Comparison of ENCODE assay signal across 22 mouse cellular contexts in the genomic region with DNA sequence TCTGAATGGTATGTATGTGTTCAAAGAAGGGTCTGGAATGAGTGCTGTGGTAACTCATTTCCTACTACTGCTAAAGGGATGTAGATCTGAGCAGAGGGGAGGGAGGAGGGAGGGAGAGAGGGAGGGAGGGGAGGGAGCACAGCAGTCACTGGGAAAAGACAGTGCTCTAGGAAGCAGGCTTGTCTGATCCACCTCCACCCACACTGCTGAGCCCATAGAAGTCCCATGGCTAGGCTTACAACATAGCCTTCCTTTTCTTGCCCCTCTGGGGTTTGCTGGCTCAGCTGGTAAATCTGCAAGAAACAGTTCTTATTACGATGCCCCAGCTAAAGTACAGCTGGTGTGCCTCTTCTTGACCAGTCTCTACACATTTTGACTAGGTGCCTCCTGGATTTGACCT. TPM values are rescaled to one million over a fixed set of nuclear protein-coding genes. Genes with fewer than 3 reads are reported as not detected.
DNase-seq lines count a peak whose midpoint lies in the region; ATAC-seq and TF ChIP-seq lines count a peak whose summit lies in the region.
"Had no signal": no experiment of that assay in that cellular context is flagged by ENCODE, and none has a peak within 500 bp of the region (broad histone marks: within the 10 kb centered on the region; RNA-seq: fewer than 3 reads in every experiment).

No protein-coding gene starts in this region.

- no peaks in the 10 kb centered on the region for H3K4me1 ChIP-seq in hindbrain, embryonic 11.5 days (replicated peaks; ENCODE audit: control insufficient read depth, insufficient read depth, low read length)
- no peaks in the 10 kb centered on the region for H3K4me1 ChIP-seq in hindbrain, postnatal 0 days (ENCODE audit: insufficient read depth, low read length)
- no peaks in the 10 kb centered on the region for H3K4me1 ChIP-seq in midbrain, embryonic 14.5 days (ENCODE audit: control insufficient read depth, insufficient read depth, low read length)
- H3K4me1 ChIP-seq in midbrain, postnatal 0 days (ENCODE audit: insufficient read depth, low read length): no peaks in the 10 kb centered on the region
- no peaks in the 10 kb centered on the region; the same call in 1 of the 2 replicates for H3K4me1 ChIP-seq in embryonic facial prominence, embryonic 15.5 days
- H3K4me1 ChIP-seq: limb, embryonic 12.5 days; neural tube, embryonic 12.5 days had no signal

- no peak for DNase-seq in hindbrain, embryonic 11.5 days (ENCODE audit: low spot score)
- no peak for DNase-seq in hindbrain, postnatal 0 days (ENCODE audit: low spot score)
- DNase-seq in midbrain, embryonic 14.5 days: peak; percentile 13
- no peak for DNase-seq in midbrain, postnatal 0 days (ENCODE audit: low spot score)
- no peak for DNase-seq in adrenal gland, postnatal 25 days
- DNase-seq in gastrocnemius, postnatal 25 days: no peak
- DNase-seq: cerebellum, adult 11 months; cerebellum, postnatal 10 days; forebrain, postnatal 0 days; heart, postnatal 14 days; kidney, postnatal 36 days; layer of hippocampus, adult 9-11 months; lung, adult 2 months; right cerebral cortex, postnatal 25 days; thymus, postnatal 4 days had no signal

- H3K4me3 ChIP-seq in hindbrain, embryonic 11.5 days (ENCODE audit: low read depth, low read length): no peak overlapping the region
- H3K4me3 ChIP-seq in hindbrain, postnatal 0 days (ENCODE audit: low read length): no peak overlapping the region
- H3K4me3 ChIP-seq in midbrain, embryonic 14.5 days (replicated peaks; ENCODE audit: low read depth, low read length): no peak overlapping the region
- no peak overlapping the region for H3K4me3 ChIP-seq in midbrain, postnatal 0 days (ENCODE audit: low read depth, low read length)
- no peak overlapping the region for H3K4me3 ChIP-seq in embryonic facial prominence, embryonic 15.5 days (replicated peaks)
- H3K4me3 ChIP-seq: forebrain, embryonic 10.5 days; limb, embryonic 12.5 days; liver, embryonic 12.5 days; neural tube, embryonic 12.5 days had no signal

- 0 out of 2 replicates have a peak overlapping the region, but pooled peaks have one; percentile 45 for H3K27ac ChIP-seq in hindbrain, embryonic 11.5 days (ENCODE audit: low read depth, low read length)
- H3K27ac ChIP-seq in hindbrain, postnatal 0 days: no peak overlapping the region
- no peak overlapping the region for H3K27ac ChIP-seq in midbrain, embryonic 14.5 days (replicated peaks; ENCODE audit: low read depth, low read length)
- no peak overlapping the region for H3K27ac ChIP-seq in midbrain, postnatal 0 days (ENCODE audit: low read depth, low read length)
- no peak overlapping the region for H3K27ac ChIP-seq in embryonic facial prominence, embryonic 15.5 days (replicated peaks)
- H3K27ac ChIP-seq: forebrain, embryonic 10.5 days; hindbrain, embryonic 14.5 days; limb, embryonic 12.5 days; liver, embryonic 12.5 days; neural tube, embryonic 12.5 days had no signal

- no peak for ATAC-seq in hindbrain, embryonic 11.5 days (ENCODE audit: low FRiP score)
- no peak for ATAC-seq in hindbrain, postnatal 0 days
- ATAC-seq in midbrain, embryonic 14.5 days (ENCODE audit: low FRiP score, low TSS enrichment): no peak
- no peak for ATAC-seq in midbrain, postnatal 0 days (ENCODE audit: low FRiP score)
- peak; percentile 47; the same call in 1 of the 2 replicates for ATAC-seq in embryonic facial prominence, embryonic 15.5 days (ENCODE audit: insufficient number of reproducible peaks, low FRiP score, low TSS enrichment, low read depth)
- ATAC-seq: forebrain, postnatal 0 days; intestine, embryonic 16.5 days; liver, embryonic 12.5 days had no signal

- no peak for TF ChIP-seq CTCF in hindbrain, postnatal 0 days (IDR thresholded peaks at IDR 0.05; ENCODE audit: low read depth)
- no peak for TF ChIP-seq CTCF in midbrain, postnatal 0 days (IDR thresholded peaks at IDR 0.05)

- no peak overlapping the region for H3K4me2 ChIP-seq in hindbrain, embryonic 11.5 days (replicated peaks; ENCODE audit: low read depth, low read length)
- H3K4me2 ChIP-seq in hindbrain, postnatal 0 days (ENCODE audit: low read depth, low read length): no peak overlapping the region
- H3K4me2 ChIP-seq in midbrain, embryonic 14.5 days (ENCODE audit: low read length): no peak overlapping the region
- H3K4me2 ChIP-seq in midbrain, postnatal 0 days (ENCODE audit: low read depth, low read length, poor library complexity, severe bottlenecking): no peak overlapping the region
- no peak overlapping the region for H3K4me2 ChIP-seq in embryonic facial prominence, embryonic 15.5 days (replicated peaks)
- H3K4me2 ChIP-seq: hindbrain, embryonic 14.5 days; limb, embryonic 12.5 days; liver, embryonic 12.5 days; neural tube, embryonic 12.5 days had no signal

- 80% methylated on average over 1 of the region's 1 CpGs for WGBS in hindbrain, embryonic 11.5 days
- WGBS in hindbrain, postnatal 0 days: 62% methylated on average over 1 of the region's 1 CpGs
- 44% methylated on average over 1 of the region's 1 CpGs for WGBS in midbrain, embryonic 14.5 days
- WGBS in midbrain, postnatal 0 days: 42% methylated on average over 1 of the region's 1 CpGs
- WGBS in embryonic facial prominence, embryonic 15.5 days: 77% methylated on average over 1 of the region's 1 CpGs

- H3K27me3 ChIP-seq in hindbrain, embryonic 11.5 days (ENCODE audit: control insufficient read depth, insufficient read depth, low read length): no peaks in the 10 kb centered on the region
- no peaks in the 10 kb centered on the region for H3K27me3 ChIP-seq in hindbrain, postnatal 0 days (ENCODE audit: insufficient read depth, low read length)
- no peaks in the 10 kb centered on the region for H3K27me3 ChIP-seq in midbrain, embryonic 14.5 days (ENCODE audit: control insufficient read depth, insufficient read depth, low read length)
- H3K27me3 ChIP-seq in midbrain, postnatal 0 days (ENCODE audit: insufficient read depth, low read length): no peaks in the 10 kb centered on the region
- H3K27me3 ChIP-seq in embryonic facial prominence, embryonic 15.5 days: no peaks in the 10 kb centered on the region
- H3K27me3 ChIP-seq: limb, embryonic 12.5 days; liver, embryonic 12.5 days; neural tube, embryonic 12.5 days had no signal

- H3K36me3 ChIP-seq in hindbrain, embryonic 11.5 days (ENCODE audit: control insufficient read depth, insufficient read depth, low read length): no peaks in the 10 kb centered on the region
- H3K36me3 ChIP-seq in hindbrain, postnatal 0 days (ENCODE audit: insufficient read depth, low read length): peaks cover 8% of the 10 kb centered on the region
- peaks cover 35% of the 10 kb centered on the region for H3K36me3 ChIP-seq in midbrain, embryonic 14.5 days (ENCODE audit: control insufficient read depth, insufficient read depth, low read length)
- peaks cover 9% of the 10 kb centered on the region; the same call in 1 of the 2 replicates for H3K36me3 ChIP-seq in midbrain, postnatal 0 days (ENCODE audit: insufficient read depth, low read length)
- peaks cover 50% of the 10 kb centered on the region for H3K36me3 ChIP-seq in embryonic facial prominence, embryonic 15.5 days

- no peaks in the 10 kb centered on the region for H3K9me3 ChIP-seq in hindbrain, embryonic 11.5 days (ENCODE audit: control insufficient read depth, low read length)
- H3K9me3 ChIP-seq in hindbrain, postnatal 0 days (ENCODE audit: low read length): no peaks in the 10 kb centered on the region
- no peaks in the 10 kb centered on the region for H3K9me3 ChIP-seq in midbrain, embryonic 14.5 days (ENCODE audit: control insufficient read depth, low read length)
- no peaks in the 10 kb centered on the region for H3K9me3 ChIP-seq in midbrain, postnatal 0 days (ENCODE audit: low read length)
- no peaks in the 10 kb centered on the region for H3K9me3 ChIP-seq in embryonic facial prominence, embryonic 15.5 days (replicated peaks)
- H3K9me3 ChIP-seq: forebrain, embryonic 10.5 days; limb, embryonic 12.5 days; liver, embryonic 12.5 days; neural tube, embryonic 12.5 days had no signal

- no peak overlapping the region for H3K9ac ChIP-seq in hindbrain, embryonic 11.5 days (ENCODE audit: low read depth, low read length)
- H3K9ac ChIP-seq in hindbrain, postnatal 0 days (replicated peaks; ENCODE audit: low read length): no peak overlapping the region
- no peak overlapping the region for H3K9ac ChIP-seq in midbrain, embryonic 14.5 days (replicated peaks; ENCODE audit: low read length)
- no peak overlapping the region for H3K9ac ChIP-seq in midbrain, postnatal 0 days (replicated peaks; ENCODE audit: low read length, poor library complexity, severe bottlenecking)
- no peak overlapping the region for H3K9ac ChIP-seq in embryonic facial prominence, embryonic 15.5 days
- H3K9ac ChIP-seq: forebrain, postnatal 0 days; hindbrain, embryonic 14.5 days; limb, embryonic 12.5 days; liver, embryonic 12.5 days; neural tube, embryonic 12.5 days had no signal

RNA-seq across cellular contexts. Expression of a gene that starts 30.7 kb away (rescaled TPM):
- polyA plus RNA-seq in hindbrain, embryonic 11.5 days (2014; fragmentation: Nextera tagmentation; extraction: Ambion mirVana): 473 and 505 TPM in 2 replicates
- total RNA-seq in hindbrain, postnatal 0 days (2014; rRNA removed): 559 and 659 TPM in 2 replicates
- polyA plus RNA-seq in hindbrain, postnatal 0 days (2015; fragmentation: Nextera tagmentation; extraction: Ambion mirVana): 935 and 978 TPM in 2 replicates
- 643 and 661 TPM in 2 replicates for polyA plus RNA-seq in midbrain, embryonic 14.5 days (2014; fragmentation: Nextera tagmentation; extraction: Ambion mirVana)
- total RNA-seq in midbrain, postnatal 0 days (2014; rRNA removed): 704 and 729 TPM in 2 replicates
- polyA plus RNA-seq in midbrain, postnatal 0 days (2015; fragmentation: Nextera tagmentation; extraction: Ambion mirVana): 1,094 and 1,095 TPM in 2 replicates
- 362 and 371 TPM in 2 replicates for polyA plus RNA-seq in embryonic facial prominence, embryonic 15.5 days (2015; fragmentation: Nextera tagmentation; extraction: Ambion mirVana)
- 201 and 209 TPM in 2 replicates for total RNA-seq in adrenal gland, postnatal 25 days (2021)
- 10 to 100 TPM; 54.0 to 54.3 TPM for total RNA-seq in gastrocnemius, postnatal 25 days (2021)
